Mouse (Mus musculus) CH12.LX (cell line): Measurements from ENCODE around the gene Sele. TPM values are rescaled to one million over a fixed set of nuclear protein-coding genes. Genes with fewer than 3 reads are reported as not detected.

Experiments
- DNase-seq: peaks from one replicate; pipeline ENCODE4 v3.0.0-alpha.2; 2013; ENCODE audit errors: extremely low read depth
- H3K27ac ChIP-seq: 2 replicates; pipeline ENCODE4 v1.5.1; 2012; ENCODE audit warnings: low read depth, mild to moderate bottlenecking, control low read depth, moderate library complexity; ENCODE audit not compliant: insufficient read depth
- H3K27me3 ChIP-seq: replicated peaks from 2 replicates; pipeline ENCODE3; 2012; ENCODE audit warnings: inconsistent platforms
- H3K36me3 ChIP-seq, 2 experiments: replicated peaks in 1 of 2; 2 replicates each; pipeline versions ENCODE3 to v1.6.1; 2012; ENCODE audit warnings: inconsistent platforms in 1 of 2, low read length in 1 of 2, mild to moderate bottlenecking in 1 of 2, mixed read lengths in 1 of 2, moderate library complexity in 1 of 2; ENCODE audit not compliant: control insufficient read depth in 1 of 2, insufficient read depth in 1 of 2
- H3K4me1 ChIP-seq, 2 experiments: 2 replicates each; pipeline ENCODE4 v1.6.1; 2012; ENCODE audit warnings: inconsistent platforms in 1 of 2, moderate library complexity in 1 of 2; ENCODE audit not compliant: insufficient read depth in 2 of 2, control insufficient read depth in 1 of 2
- H3K4me2 ChIP-seq: 2 replicates; pipeline ENCODE4 v1.6.1; 2012; ENCODE audit warnings: low read depth, mild to moderate bottlenecking, control low read depth; ENCODE audit not compliant: poor library complexity, insufficient read depth, severe bottlenecking
- H3K4me3 ChIP-seq, 3 experiments: fragments of 150-350 bp in 1 of 3; sonication (generic) in 1 of 3; replicated peaks in 1 of 3; 2 replicates each; pipeline versions ENCODE3 to v1.5.1; 2011 to 2012; ENCODE audit warnings: low read depth in 2 of 3, low read length in 2 of 3, mild to moderate bottlenecking in 2 of 3, moderate library complexity in 2 of 3, control low read depth in 1 of 3, improper control_type of control experiment in 1 of 3, inconsistent platforms in 1 of 3, mixed read lengths in 1 of 3; ENCODE audit not compliant: poor library complexity in 1 of 3
- H3K79me2 ChIP-seq: replicated peaks from 2 replicates; pipeline ENCODE4 v1.6.1; 2012; ENCODE audit warnings: mild to moderate bottlenecking, moderate library complexity; ENCODE audit not compliant: control insufficient read depth, poor library complexity, insufficient read depth, severe bottlenecking; ENCODE audit errors: extremely low read depth
- H3K9ac ChIP-seq: 2 replicates; pipeline ENCODE4 v1.6.1; 2012; ENCODE audit warnings: low read depth, mild to moderate bottlenecking, control low read depth, moderate library complexity; ENCODE audit not compliant: insufficient read depth
- H3K9me3 ChIP-seq: replicated peaks from 2 replicates; pipeline ENCODE3; 2012; ENCODE audit warnings: low read length, inconsistent platforms, mixed read lengths
- BHLHE40 ChIP-seq: IDR thresholded peaks from 2 replicates; pipeline ENCODE4 v1.6.1; 2011; ENCODE audit warnings: mild to moderate bottlenecking, low read depth, low read length, improper control_type of control experiment
- CHD2 ChIP-seq: IDR thresholded peaks from 2 replicates; pipeline ENCODE4 v1.6.1; 2011; ENCODE audit warnings: low read length, improper control_type of control experiment
- CTCF ChIP-seq, 2 experiments: IDR thresholded peaks in 1 of 2; conservative IDR thresholded peaks in 1 of 2; 2 replicates each; pipeline ENCODE4 v1.5.1; 2011 to 2012; ENCODE audit warnings: low read depth in 2 of 2, low read length in 2 of 2, improper control_type of control experiment in 1 of 2, inconsistent platforms in 1 of 2, mild to moderate bottlenecking in 1 of 2, moderate library complexity in 1 of 2
- E2F4 ChIP-seq: IDR thresholded peaks from 2 replicates; pipeline ENCODE4 v1.6.1; 2011; ENCODE audit warnings: low read depth, low read length, improper control_type of control experiment; ENCODE audit not compliant: insufficient replicate concordance
- ELF1 ChIP-seq: IDR thresholded peaks from 2 replicates; pipeline ENCODE4 v1.6.1; 2014; ENCODE audit warnings: low read depth, mild to moderate bottlenecking, inconsistent platforms, low read length, improper control_type of control experiment
- EP300 ChIP-seq: IDR thresholded peaks from 2 replicates; pipeline ENCODE4 v1.6.1; 2011; ENCODE audit warnings: low read length, improper control_type of control experiment
- GABPA ChIP-seq: IDR thresholded peaks from 2 replicates; pipeline ENCODE4 v1.6.1; 2012; ENCODE audit warnings: low read depth, low read length, improper control_type of control experiment, inconsistent platforms; ENCODE audit not compliant: insufficient replicate concordance
- HCFC1 ChIP-seq: IDR thresholded peaks from 2 replicates; pipeline ENCODE4 v1.6.1; 2012; ENCODE audit warnings: low read depth, mild to moderate bottlenecking, inconsistent platforms, low read length, improper control_type of control experiment
- JUN ChIP-seq: IDR thresholded peaks from 2 replicates; pipeline ENCODE4 v1.6.1; 2011; ENCODE audit warnings: low read depth, mild to moderate bottlenecking, low read length, improper control_type of control experiment, moderate library complexity; ENCODE audit not compliant: insufficient read depth
- JUND ChIP-seq: conservative IDR thresholded peaks from 2 replicates; pipeline ENCODE4 v1.6.1; 2011; ENCODE audit warnings: low read depth, low read length, improper control_type of control experiment
- KAT2A ChIP-seq: IDR thresholded peaks from 2 replicates; pipeline ENCODE4 v1.6.1; 2012; ENCODE audit warnings: low read length, improper control_type of control experiment, inconsistent platforms; ENCODE audit not compliant: insufficient replicate concordance
- MAFK ChIP-seq: IDR thresholded peaks from 2 replicates; pipeline ENCODE4 v1.6.1; 2011; ENCODE audit warnings: low read length, improper control_type of control experiment; ENCODE audit not compliant: insufficient replicate concordance
- MAZ ChIP-seq: IDR thresholded peaks from 2 replicates; pipeline ENCODE4 v1.6.1; 2012; ENCODE audit warnings: low read depth, mild to moderate bottlenecking, inconsistent platforms, low read length, improper control_type of control experiment, moderate library complexity
- MEF2A ChIP-seq: IDR thresholded peaks from 2 replicates; pipeline ENCODE4 v1.6.1; 2014; ENCODE audit warnings: low read depth, mild to moderate bottlenecking, inconsistent platforms, low read length, improper control_type of control experiment, borderline replicate concordance
- MXI1 ChIP-seq: IDR thresholded peaks from 2 replicates; pipeline ENCODE4 v1.6.1; 2011; ENCODE audit warnings: mild to moderate bottlenecking, low read depth, low read length, improper control_type of control experiment
- MYC ChIP-seq: IDR thresholded peaks from 2 replicates; pipeline ENCODE4 v1.6.1; 2011; ENCODE audit warnings: low read depth, mild to moderate bottlenecking, improper control_type of control experiment, low read length
- NELFE ChIP-seq: IDR thresholded peaks from 2 replicates; pipeline ENCODE4 v1.6.1; 2011; ENCODE audit warnings: low read depth, low read length, improper control_type of control experiment
- NRF1 ChIP-seq: IDR thresholded peaks from 2 replicates; pipeline ENCODE4 v1.6.1; 2014; ENCODE audit warnings: low read depth, mild to moderate bottlenecking, inconsistent platforms, low read length, improper control_type of control experiment, moderate library complexity
- PAX5 ChIP-seq: IDR thresholded peaks from 2 replicates; pipeline ENCODE4 v1.6.1; 2012; ENCODE audit warnings: low read length, inconsistent platforms, mixed read lengths
- POLR2A ChIP-seq: IDR thresholded peaks from 2 replicates; pipeline ENCODE4 v1.6.1; 2011; ENCODE audit warnings: low read depth, mild to moderate bottlenecking, improper control_type of control experiment, low read length
- POLR2AphosphoS2 ChIP-seq: IDR thresholded peaks from 2 replicates; pipeline ENCODE4 v1.6.1; 2011; ENCODE audit warnings: low read depth, low read length, improper control_type of control experiment
- RCOR1 ChIP-seq: conservative IDR thresholded peaks from 2 replicates; pipeline ENCODE4 v1.6.1; 2012; ENCODE audit warnings: low read depth, mild to moderate bottlenecking, inconsistent platforms, low read length, improper control_type of control experiment
- SMC3 ChIP-seq: IDR thresholded peaks from 2 replicates; pipeline ENCODE4 v1.6.1; 2011; ENCODE audit warnings: low read depth, low read length, improper control_type of control experiment
- TCF12 ChIP-seq: IDR thresholded peaks from 2 replicates; pipeline ENCODE4 v1.6.1; 2014; ENCODE audit warnings: low read depth, mild to moderate bottlenecking, inconsistent platforms, low read length, improper control_type of control experiment
- USF2 ChIP-seq: conservative IDR thresholded peaks from 2 replicates; pipeline ENCODE4 v1.6.1; 2011; ENCODE audit warnings: low read depth, low read length, improper control_type of control experiment
- ZMIZ1 ChIP-seq: IDR thresholded peaks from 2 replicates; pipeline ENCODE4 v1.6.1; 2012; ENCODE audit warnings: low read depth, mild to moderate bottlenecking, inconsistent platforms, low read length, improper control_type of control experiment
- ZNF384 ChIP-seq: IDR thresholded peaks from 2 replicates; pipeline ENCODE4 v1.6.1; 2012; ENCODE audit warnings: low read depth, low read length, improper control_type of control experiment, inconsistent platforms
- dilution Hi-C: fragments of 300-500 bp; cut with MboI; formaldehyde crosslinking; loops from 2 replicates; pipeline ENCODE4 v1.14.3; 2020; ENCODE audit warnings: low sequenced_read_pairs; ENCODE audit not compliant: extremely low pct_unique_long_range_greater_than_20kb, extremely low pct_ligation_motif_present
- in situ Hi-C: fragments of 300-500 bp; cut with MboI; formaldehyde crosslinking; loops from 3 replicates; pipeline ENCODE4 v1.14.3; 2019; ENCODE audit warnings: low sequenced_read_pairs, low pct_ligation_motif_present, low pct_unique_long_range_greater_than_20kb, mixed read lengths
- polyA plus RNA-seq: library from polyadenylated mRNA; unstranded; fragments of >175 nt; gene quantifications from 2 replicates; pipeline ENCODE4 v1.2.1, GENCODE M21; 2012; ENCODE audit warnings: low read depth; ENCODE audit not compliant: insufficient read length
- total RNA-seq, 2 experiments: library from RNA; depleted of rRNA; stranded (reverse); fragments of 300-350 nt in 1 of 2; fragments of >200 nt in 1 of 2; gene quantifications; 2 replicates each; pipeline ENCODE4 v1.2.3; 2012 to 2014

Sele gene
- total and polyA plus RNA-seq, 3 experiments = not detected

DNA sequence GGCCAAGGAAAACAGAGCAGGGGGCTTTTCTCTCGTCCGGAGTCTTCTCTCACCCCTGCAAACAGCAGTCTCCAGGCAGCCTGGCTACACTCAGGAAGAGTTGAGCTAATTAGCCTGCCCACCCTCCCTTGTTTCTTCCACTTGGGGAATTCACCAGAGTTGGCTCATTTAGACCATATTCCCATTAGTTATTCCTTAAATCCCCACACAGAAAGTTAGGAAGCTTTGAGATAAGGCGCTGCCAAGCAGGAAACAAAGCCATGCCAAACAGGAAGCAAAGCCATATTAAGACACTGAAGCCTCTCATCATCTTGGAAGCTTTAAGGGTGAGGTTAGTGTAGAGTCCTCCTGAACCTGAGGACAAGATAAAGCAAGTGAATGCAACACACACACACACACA lies 4.5 kb upstream of the Sele start:
- dilution Hi-C loops (no loop called here), in situ Hi-C loops (no loop called here)
- H3K27me3 ChIP-seq = no peaks in the 10 kb centered on the region
- no peaks in the 10 kb centered on the region for H3K79me2 ChIP-seq
- H3K4me1 ChIP-seq = no peaks in the 10 kb centered on the region
- no peak overlapping the region for H3K4me3 ChIP-seq
- no peaks in the 10 kb centered on the region for H3K9me3 ChIP-seq
- H3K4me2 ChIP-seq = no peak overlapping the region
- H3K27ac ChIP-seq = no peak overlapping the region
- TF ChIP-seq MYC = no peak
- TF ChIP-seq EP300 = no peak
- TF ChIP-seq CHD2 = no peak
- TF ChIP-seq TCF12 = no peak
- TF ChIP-seq JUN = no peak
- TF ChIP-seq RCOR1 = no peak
- TF ChIP-seq PAX5 = no peak
- no peak for TF ChIP-seq NELFE
- no peak for TF ChIP-seq ZNF384
- TF ChIP-seq JUND = no peak
- TF ChIP-seq POLR2AphosphoS2 = no peak
- no peak for TF ChIP-seq CTCF (conservative IDR thresholded peaks at IDR 0.05 in 1 of 2, IDR thresholded peaks at IDR 0.05 in 1 of 2; ENCODE audit: low read depth in 2 of 2, low read length in 2 of 2)
- no peak for TF ChIP-seq NRF1
- no peak for TF ChIP-seq MXI1
- no peak for TF ChIP-seq MEF2A
- no peak for DNase-seq
- no peak overlapping the region for H3K9ac ChIP-seq
- H3K36me3 ChIP-seq = no peaks in the 10 kb centered on the region

DNA sequence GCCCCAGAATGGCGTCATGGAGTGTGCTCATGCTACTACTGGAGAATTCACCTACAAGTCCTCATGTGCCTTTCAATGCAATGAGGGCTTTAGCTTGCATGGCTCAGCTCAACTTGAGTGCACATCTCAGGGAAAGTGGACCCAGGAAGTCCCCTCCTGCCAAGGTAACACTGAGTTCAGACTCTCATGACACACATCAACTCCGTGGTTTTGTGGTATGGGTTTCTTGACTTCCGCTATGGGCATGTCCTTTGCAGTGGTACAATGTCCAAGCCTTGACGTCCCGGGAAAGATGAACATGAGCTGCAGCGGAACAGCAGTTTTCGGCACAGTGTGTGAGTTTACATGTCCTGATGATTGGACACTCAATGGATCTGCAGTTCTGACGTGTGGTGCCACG lies 5.5 kb downstream of the Sele start:
- in situ Hi-C loops = no loop called here
- H3K4me1 ChIP-seq = peaks cover 0 to 9% of the 10 kb centered on the region in 2 experiments; a peak in 1 of 4 replicates

More for the DNA sequence above, 5.5 kb downstream of the Sele start:
- Histone ChIP-seq H3K9ac (no peak overlapping the region), H3K27ac (no peak overlapping the region), H3K36me3 (no peaks in the 10 kb centered on the region), H3K4me3 (no peak overlapping the region), H3K79me2 (no peaks in the 10 kb centered on the region), H3K27me3 (peaks cover 1% of the 10 kb centered on the region), H3K4me2 (no peak overlapping the region), H3K9me3 (no peaks in the 10 kb centered on the region)
- TF ChIP-seq BHLHE40 (no peak), GABPA (no peak), MAZ (no peak), MAFK (no peak), USF2 (no peak), TCF12 (no peak), ELF1 (no peak), MEF2A (no peak), POLR2A (no peak), HCFC1 (no peak), ZNF384 (no peak), KAT2A (no peak), EP300 (no peak), POLR2AphosphoS2 (no peak), SMC3 (no peak), E2F4 (no peak), MXI1 (no peak), ZMIZ1 (no peak), RCOR1 (no peak), JUND (no peak)
- no peak for DNase-seq
- dilution Hi-C loops = no loop called here
